Mouse (Mus musculus) cerebellum, adult 2 months (tissue): ENCODE results near the gene Lnx2.

Source experiments
- CTCF ChIP-seq: fragments of 200-500 bp; IDR thresholded peaks from 2 replicates; pipeline ENCODE4 v1.5.1; 2011; ENCODE audit warnings: low read depth, mild to moderate bottlenecking, control low read depth, low read length, moderate library complexity, borderline replicate concordance; ENCODE audit not compliant: insufficient read depth
- POLR2A ChIP-seq: fragments of 200-500 bp; IDR thresholded peaks from 2 replicates; pipeline ENCODE4 v1.6.1; 2011; ENCODE audit warnings: low read length, control low read depth, borderline replicate concordance; ENCODE audit not compliant: insufficient read depth

DNA sequence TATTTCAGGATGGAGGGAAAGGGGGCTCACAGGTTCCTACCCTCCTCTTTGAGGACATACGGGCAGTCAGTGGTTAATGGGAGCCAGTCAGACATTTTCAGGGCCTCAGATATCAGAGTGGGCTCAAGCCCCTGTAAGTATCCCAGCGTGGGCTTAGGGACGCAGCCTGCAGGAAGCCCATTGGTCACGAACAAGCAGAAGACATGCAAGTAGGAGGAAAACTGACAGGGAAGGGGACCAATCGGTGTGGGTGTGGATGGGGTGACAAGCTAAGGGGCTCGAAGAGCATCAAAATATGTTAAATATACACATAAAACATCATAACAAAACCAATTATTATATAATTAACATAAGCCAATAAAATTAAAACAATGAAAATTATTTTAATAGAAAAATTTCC is 22.1 kb downstream of the Lnx2 start:
- TF ChIP-seq CTCF (no peak), POLR2A (no peak)
